14 mouse cellular contexts compared by ENCODE assay signal in genomic region chr1:42472495-42473230, GRCm38 (mm10).
DNase-seq lines count a peak whose midpoint lies in the region; ATAC-seq lines count a peak whose summit lies in the region.
"Had no signal": no experiment of that assay in that cellular context is flagged by ENCODE, and none has a peak within 500 bp of the region (broad histone marks: within the 10 kb centered on the region; RNA-seq: fewer than 3 reads in every experiment).

No protein-coding gene starts in this region.

- H3K27me3 ChIP-seq in kidney, embryonic 14.5 days (ENCODE audit: control insufficient read depth, insufficient read depth, low read length), result no peaks in the 10 kb centered on the region
- no peaks in the 10 kb centered on the region for H3K27me3 ChIP-seq in forebrain, embryonic 14.5 days (replicated peaks; ENCODE audit: control insufficient read depth, insufficient read depth, low read length)
- H3K27me3 ChIP-seq in limb, embryonic 10.5 days (ENCODE audit: low read depth, poor library complexity, severe bottlenecking), result no peaks in the 10 kb centered on the region
- H3K27me3 ChIP-seq in neural tube, embryonic 12.5 days (replicated peaks), result no peaks in the 10 kb centered on the region

- no peak overlapping the region for H3K27ac ChIP-seq in kidney, embryonic 14.5 days (ENCODE audit: low read depth, low read length)
- no peak overlapping the region for H3K27ac ChIP-seq in forebrain, embryonic 14.5 days (ENCODE audit: low read depth, low read length)
- no peak overlapping the region for H3K27ac ChIP-seq in limb, embryonic 10.5 days
- peak overlapping the region; percentile 38; the same call in 1 of the 2 replicates for H3K27ac ChIP-seq in neural tube, embryonic 12.5 days

- no peaks in the 10 kb centered on the region for H3K9me3 ChIP-seq in kidney, embryonic 14.5 days (ENCODE audit: control insufficient read depth, low read length)
- no peaks in the 10 kb centered on the region for H3K9me3 ChIP-seq in forebrain, embryonic 14.5 days (replicated peaks; ENCODE audit: control insufficient read depth, low read length)
- H3K9me3 ChIP-seq in limb, embryonic 10.5 days (replicated peaks), result no peaks in the 10 kb centered on the region
- H3K9me3 ChIP-seq in neural tube, embryonic 12.5 days, result no peaks in the 10 kb centered on the region

- no peaks in the 10 kb centered on the region for H3K36me3 ChIP-seq in kidney, embryonic 14.5 days (ENCODE audit: control insufficient read depth, insufficient read depth, low read length)
- H3K36me3 ChIP-seq in forebrain, embryonic 14.5 days (ENCODE audit: control insufficient read depth, insufficient read depth, low read length), result no peaks in the 10 kb centered on the region
- no peaks in the 10 kb centered on the region for H3K36me3 ChIP-seq in limb, embryonic 10.5 days
- no peaks in the 10 kb centered on the region for H3K36me3 ChIP-seq in neural tube, embryonic 12.5 days

- no peak overlapping the region for H3K9ac ChIP-seq in kidney, embryonic 14.5 days (ENCODE audit: low read depth, low read length)
- no peak overlapping the region for H3K9ac ChIP-seq in forebrain, embryonic 14.5 days (ENCODE audit: low read length)
- H3K9ac ChIP-seq in neural tube, embryonic 12.5 days, result no peak overlapping the region

- no peak overlapping the region for H3K4me2 ChIP-seq in kidney, embryonic 14.5 days (replicated peaks; ENCODE audit: low read depth, low read length)
- peak overlapping the region; percentile 20; the same call in 1 of the 2 replicates for H3K4me2 ChIP-seq in forebrain, embryonic 14.5 days (ENCODE audit: low read length)
- peak overlapping the region; percentile 35 for H3K4me2 ChIP-seq in neural tube, embryonic 12.5 days (replicated peaks)

- 14% methylated on average over 13 of the region's 13 CpGs for WGBS in kidney, embryonic 14.5 days
- 43% methylated on average over 13 of the region's 13 CpGs for WGBS in forebrain, embryonic 14.5 days
- WGBS in limb, embryonic 10.5 days, result 48% methylated on average over 13 of the region's 13 CpGs
- 14% methylated on average over 13 of the region's 13 CpGs for WGBS in neural tube, embryonic 12.5 days

- ATAC-seq in kidney, embryonic 14.5 days (ENCODE audit: low FRiP score, low TSS enrichment), result peak; percentile 60; the same call in 1 of the 2 replicates
- peak; percentile 32; the same call in 1 of the 2 replicates for ATAC-seq in forebrain, embryonic 14.5 days
- ATAC-seq in neural tube, embryonic 12.5 days (ENCODE audit: low FRiP score, low read depth), result peak; percentile 90

- no peak overlapping the region for H3K4me3 ChIP-seq in kidney, embryonic 14.5 days (ENCODE audit: low read length)
- H3K4me3 ChIP-seq in forebrain, embryonic 14.5 days (ENCODE audit: low read depth, low read length), result no peak overlapping the region
- no peak overlapping the region for H3K4me3 ChIP-seq in limb, embryonic 10.5 days
- H3K4me3 ChIP-seq in neural tube, embryonic 12.5 days, result no peak overlapping the region

- H3K4me1 ChIP-seq in kidney, embryonic 14.5 days (ENCODE audit: control insufficient read depth, insufficient read depth, low read length), result peaks cover 7% of the 10 kb centered on the region
- peaks cover 12% of the 10 kb centered on the region for H3K4me1 ChIP-seq in forebrain, embryonic 14.5 days (ENCODE audit: control insufficient read depth, insufficient read depth, low read length)
- peaks cover 21% of the 10 kb centered on the region for H3K4me1 ChIP-seq in limb, embryonic 10.5 days
- H3K4me1 ChIP-seq in neural tube, embryonic 12.5 days, result peaks cover 13% of the 10 kb centered on the region

- DNase-seq in kidney, adult 8-10 months, result no peak
- DNase-seq in forebrain, embryonic 14.5 days (ENCODE audit: low spot score), result peak; percentile 76
- peak; percentile 39 for DNase-seq in limb, embryonic 10.5 days (ENCODE audit: low spot score)
- no peak for DNase-seq in frontal cortex, postnatal 14 days (ENCODE audit: low spot score in 2 of 2)
- no peak for DNase-seq in urinary bladder, postnatal 36 days (ENCODE audit: low spot score in 2 of 2)
- no peak for DNase-seq in lung, postnatal 36 days
- DNase-seq: adrenal gland, adult 2 months; heart, adult 18-20 months; heart, postnatal 4 days; liver; lung, postnatal 4 days; thymus, adult 18-20 months had no signal

Comparison
In these comparisons a context has a peak if more than half of its experiments do, and no peak if none do; other contexts are left out.
1. ATAC-seq: peak in every context shown above with its lines; median percentile 90 in neural tube, embryonic 12.5 days; 60 in kidney, embryonic 14.5 days; 32 in forebrain, embryonic 14.5 days.
2. DNase-seq: peak in forebrain, embryonic 14.5 days (single experiment) and limb, embryonic 10.5 days (single experiment); none in kidney, adult 8-10 months (0 of 2), frontal cortex, postnatal 14 days (0 of 2), urinary bladder, postnatal 36 days (0 of 2) and lung, postnatal 36 days (single experiment).